ENCODE assay signal across 9 mouse cellular contexts in genomic region chr11:3982275-3983209, GRCm38 (mm10). TPM values are rescaled to one million over a fixed set of nuclear protein-coding genes. Genes with fewer than 3 reads are reported as not detected.
DNase-seq lines count a peak whose midpoint lies in the region; ATAC-seq and TF ChIP-seq lines count a peak whose summit lies in the region.
"Had no signal": no experiment of that assay in that cellular context is flagged by ENCODE, and none has a peak within 500 bp of the region (broad histone marks: within the 10 kb centered on the region; RNA-seq: fewer than 3 reads in every experiment).

No protein-coding gene starts in this region.

- in situ Hi-C loops in Patski (cut with MboI; ENCODE audit: low pct_unique_long_range_greater_than_20kb): no loop called here

- TF ChIP-seq CTCF in forebrain, postnatal 0 days (IDR thresholded peaks at IDR 0.05; ENCODE audit: low read depth): no peak
- no peak for TF ChIP-seq CTCF in Patski (IDR thresholded peaks at IDR 0.05)

- POLR2A ChIA-PET in Patski (lab: Charles Lee): no interaction called here

- H3K9ac ChIP-seq in forebrain, postnatal 0 days: no peak overlapping the region
- H3K9ac ChIP-seq in forebrain, embryonic 15.5 days (replicated peaks): no peak overlapping the region
- H3K9ac ChIP-seq in intestine, embryonic 16.5 days (ENCODE audit: low read depth, low read length): peak overlapping the region; percentile 69

- DNase-seq in forebrain, postnatal 0 days: no peak
- no peak for DNase-seq in Patski (ENCODE audit: low read depth, low spot score)
- DNase-seq in mesoderm, embryonic 11.5 days (ENCODE audit: low read depth, low spot score): peak; percentile 12
- DNase-seq in right cerebral cortex, postnatal 25 days: no peak
- DNase-seq in thymus, postnatal 25 days: no peak
- no peak for DNase-seq in layer of hippocampus, adult 11-12 months (ENCODE audit: low spot score)

- peaks cover 32% of the 10 kb centered on the region for H3K36me3 ChIP-seq in forebrain, postnatal 0 days (ENCODE audit: insufficient read depth)
- peaks cover 24% of the 10 kb centered on the region for H3K36me3 ChIP-seq in forebrain, embryonic 15.5 days
- peaks cover 9% of the 10 kb centered on the region for H3K36me3 ChIP-seq in intestine, embryonic 16.5 days (ENCODE audit: control insufficient read depth, insufficient read depth, low read length)

- H3K4me3 ChIP-seq in forebrain, postnatal 0 days (ENCODE audit: low read depth, low read length): no peak overlapping the region
- no peak overlapping the region for H3K4me3 ChIP-seq in forebrain, embryonic 15.5 days
- H3K4me3 ChIP-seq in intestine, embryonic 16.5 days (ENCODE audit: low read length): peak overlapping the region; percentile 56

- 70% methylated on average over 7 of the region's 7 CpGs for WGBS in forebrain, postnatal 0 days
- 67% methylated on average over 7 of the region's 7 CpGs for WGBS in forebrain, embryonic 15.5 days
- 49% methylated on average over 7 of the region's 7 CpGs for whole genome bisulfite sequencing in intestine, embryonic 16.5 days

- H3K4me1 ChIP-seq in forebrain, postnatal 0 days (ENCODE audit: insufficient read depth): no peaks in the 10 kb centered on the region
- H3K4me1 ChIP-seq in forebrain, embryonic 15.5 days: peaks cover 6% of the 10 kb centered on the region
- peaks cover 11% of the 10 kb centered on the region for H3K4me1 ChIP-seq in intestine, embryonic 16.5 days (ENCODE audit: control insufficient read depth, insufficient read depth, low read length)
- H3K4me1 ChIP-seq: lung, embryonic 15.5 days had no signal

- H3K27ac ChIP-seq in forebrain, postnatal 0 days (ENCODE audit: low read depth, low read length): peak overlapping the region; percentile 10; the same call in 1 of the 2 replicates
- H3K27ac ChIP-seq in forebrain, embryonic 15.5 days (replicated peaks): no peak overlapping the region
- peak overlapping the region; percentile 76 for H3K27ac ChIP-seq in intestine, embryonic 16.5 days (ENCODE audit: low read length)

- H3K4me2 ChIP-seq in forebrain, postnatal 0 days (ENCODE audit: low read depth): peak overlapping the region; percentile 61
- no peak overlapping the region for H3K4me2 ChIP-seq in forebrain, embryonic 15.5 days (replicated peaks)
- peak overlapping the region; percentile 50 for H3K4me2 ChIP-seq in intestine, embryonic 16.5 days (ENCODE audit: low read depth, low read length)

- CTCF ChIA-PET in Patski (lab: Charles Lee): interaction anchor here (1.4 kb wide), 1 partner anchor 9 kb away, joined by 4 read pairs; no protein-coding TSS in a partner anchor

- H3K27me3 ChIP-seq in forebrain, postnatal 0 days (ENCODE audit: insufficient read depth, low read length): peaks cover 5% of the 10 kb centered on the region; the same call in 1 of the 2 replicates
- peaks cover 11% of the 10 kb centered on the region; the same call in 1 of the 2 replicates for H3K27me3 ChIP-seq in forebrain, embryonic 15.5 days
- no peaks in the 10 kb centered on the region for H3K27me3 ChIP-seq in Patski
- H3K27me3 ChIP-seq in intestine, embryonic 16.5 days (replicated peaks; ENCODE audit: control insufficient read depth, insufficient read depth, low read length): peaks cover 2% of the 10 kb centered on the region; the same call in 1 of the 2 replicates

- no peaks in the 10 kb centered on the region for H3K9me3 ChIP-seq in forebrain, postnatal 0 days (ENCODE audit: low read length)
- no peaks in the 10 kb centered on the region for H3K9me3 ChIP-seq in forebrain, embryonic 15.5 days
- H3K9me3 ChIP-seq in intestine, embryonic 16.5 days (ENCODE audit: control insufficient read depth, low read length): no peaks in the 10 kb centered on the region
- H3K9me3 ChIP-seq: lung, embryonic 15.5 days had no signal

- ATAC-seq in forebrain, postnatal 0 days: 0 out of 2 replicates have a peak, but pooled peaks have one; percentile 3
- ATAC-seq in forebrain, embryonic 15.5 days (replicated peaks): no peak
- peak; percentile 57 for ATAC-seq in Patski
- peak; percentile 79 for ATAC-seq in intestine, embryonic 16.5 days

RNA-seq across cellular contexts. Expression of gene Gal3st1, which starts 0.9 kb away (rescaled TPM):
- total RNA-seq in forebrain, postnatal 0 days (2014; rRNA removed): 6.5 and 9.9 TPM in 2 replicates
- 8.0 and 8.3 TPM in 2 replicates for polyA plus RNA-seq in forebrain, postnatal 0 days (2015; fragmentation: Nextera tagmentation; extraction: Ambion mirVana)
- 1.5 and 2.0 TPM in 2 replicates for polyA plus RNA-seq in forebrain, embryonic 15.5 days (2015; fragmentation: Nextera tagmentation; extraction: Ambion mirVana)
- polyA plus RNA-seq in Patski (2021): 10.0 TPM
- polyA plus RNA-seq in intestine, embryonic 16.5 days (2015; fragmentation: Nextera tagmentation; extraction: Ambion mirVana): 20.1 and 33.3 TPM in 2 replicates

RNA-seq across cellular contexts. Expression of gene 4930556J24Rik, which starts 6.0 kb away (rescaled TPM):
- total RNA-seq in forebrain, postnatal 0 days (2014; rRNA removed): not detected in 2 replicates
- not detected in 2 replicates for polyA plus RNA-seq in forebrain, postnatal 0 days (2015; fragmentation: Nextera tagmentation; extraction: Ambion mirVana)
- not detected in 2 replicates for polyA plus RNA-seq in forebrain, embryonic 15.5 days (2015; fragmentation: Nextera tagmentation; extraction: Ambion mirVana)
- 0.15 TPM for polyA plus RNA-seq in Patski (2021)
- polyA plus RNA-seq in intestine, embryonic 16.5 days (2015; fragmentation: Nextera tagmentation; extraction: Ambion mirVana): 0.11 TPM in 1 of 2 replicates, not detected in the other

RNA-seq across cellular contexts. Expression of gene Pes1, which starts 18.8 kb away (rescaled TPM):
- total RNA-seq in forebrain, postnatal 0 days (2014; rRNA removed): 49.2 and 50.0 TPM in 2 replicates
- 53.8 and 55.8 TPM in 2 replicates for polyA plus RNA-seq in forebrain, postnatal 0 days (2015; fragmentation: Nextera tagmentation; extraction: Ambion mirVana)
- 70.5 and 71.6 TPM in 2 replicates for polyA plus RNA-seq in forebrain, embryonic 15.5 days (2015; fragmentation: Nextera tagmentation; extraction: Ambion mirVana)
- polyA plus RNA-seq in Patski (2021): 86.4 TPM
- 73.3 and 79.4 TPM in 2 replicates for polyA plus RNA-seq in intestine, embryonic 16.5 days (2015; fragmentation: Nextera tagmentation; extraction: Ambion mirVana)

RNA-seq across cellular contexts. Expression of gene Sec14l4, which starts 48.7 kb away (rescaled TPM):
- not detected in 2 replicates for total RNA-seq in forebrain, postnatal 0 days (2014; rRNA removed)
- not detected in 2 replicates for polyA plus RNA-seq in forebrain, postnatal 0 days (2015; fragmentation: Nextera tagmentation; extraction: Ambion mirVana)
- polyA plus RNA-seq in forebrain, embryonic 15.5 days (2015; fragmentation: Nextera tagmentation; extraction: Ambion mirVana): not detected in 2 replicates
- polyA plus RNA-seq in Patski (2021): not detected
- 0.47 and 0.56 TPM in 2 replicates for polyA plus RNA-seq in intestine, embryonic 16.5 days (2015; fragmentation: Nextera tagmentation; extraction: Ambion mirVana)

RNA-seq across cellular contexts. Expression of gene Tcn2, which starts 50.6 kb away (rescaled TPM):
- 20.3 and 20.9 TPM in 2 replicates for total RNA-seq in forebrain, postnatal 0 days (2014; rRNA removed)
- polyA plus RNA-seq in forebrain, postnatal 0 days (2015; fragmentation: Nextera tagmentation; extraction: Ambion mirVana): 23.2 and 24.1 TPM in 2 replicates
- 14.1 and 15.3 TPM in 2 replicates for polyA plus RNA-seq in forebrain, embryonic 15.5 days (2015; fragmentation: Nextera tagmentation; extraction: Ambion mirVana)
- 158 TPM for polyA plus RNA-seq in Patski (2021)
- 95.3 and 122 TPM in 2 replicates for polyA plus RNA-seq in intestine, embryonic 16.5 days (2015; fragmentation: Nextera tagmentation; extraction: Ambion mirVana)
